Mouse (Mus musculus) heart, postnatal 0 days (tissue): ENCODE results near the gene Nhlh2.

Experiments
- CTCF ChIP-seq: IDR thresholded peaks from 2 replicates; pipeline ENCODE4 v1.5.1; 2016; ENCODE audit warnings: antibody characterized with exemption, control low read depth, low read depth
- EP300 ChIP-seq: IDR thresholded peaks from 2 replicates; pipeline ENCODE4 v1.6.1; 2016; ENCODE audit warnings: antibody characterized with exemption, low read depth

DNA sequence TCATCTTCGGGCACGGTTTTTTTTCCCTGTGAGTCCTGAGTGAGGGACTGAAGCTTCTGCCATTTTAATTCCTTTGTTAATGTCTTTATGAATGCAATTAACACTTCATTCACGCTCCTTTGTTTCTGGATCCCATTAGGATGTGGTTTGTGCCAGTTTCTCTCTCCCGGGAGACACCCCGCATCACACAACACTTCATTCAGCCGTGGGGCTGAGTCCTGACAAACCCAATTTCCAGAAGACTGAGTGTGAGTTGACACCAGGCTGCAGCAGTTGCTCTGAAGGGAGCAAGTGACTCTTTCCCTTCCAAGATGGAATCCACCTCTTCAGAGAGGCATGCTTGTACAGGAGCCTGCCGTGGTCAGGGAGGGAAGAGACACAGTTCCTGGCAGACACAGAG lies 45.5 kb upstream of the Nhlh2 start:
- no peak for TF ChIP-seq EP300
- no peak for TF ChIP-seq CTCF
